Mouse (Mus musculus) small intestine, adult 2 months (tissue): ENCODE measurements around the gene Pi4k2b. TPM values are rescaled to one million over a fixed set of nuclear protein-coding genes. Genes with fewer than 3 reads are reported as not detected.

Source experiments
- H3K27ac ChIP-seq: fragments of 200-500 bp; 2 replicates; pipeline ENCODE4 v1.5.1; 2012; ENCODE audit warnings: low read depth, low read length, control low read depth, inconsistent platforms; ENCODE audit not compliant: insufficient read depth
- H3K27me3 ChIP-seq: fragments of 200-500 bp; 2 replicates; pipeline ENCODE4 v1.6.1; 2012; ENCODE audit warnings: mild to moderate bottlenecking, moderate library complexity, low read length, inconsistent platforms; ENCODE audit not compliant: control insufficient read depth, insufficient read depth
- H3K36me3 ChIP-seq: fragments of 200-500 bp; 2 replicates; pipeline ENCODE4 v1.6.1; 2012; ENCODE audit warnings: mild to moderate bottlenecking, low read length, control low read depth, inconsistent platforms; ENCODE audit not compliant: control insufficient read depth, insufficient read depth
- H3K4me1 ChIP-seq: fragments of 200-500 bp; 2 replicates; pipeline ENCODE4 v1.6.1; 2012; ENCODE audit warnings: low read length, inconsistent platforms, mixed read lengths; ENCODE audit not compliant: control insufficient read depth, insufficient read depth, insufficient read length
- H3K4me3 ChIP-seq: fragments of 200-500 bp; 2 replicates; pipeline ENCODE4 v1.5.1; 2012; ENCODE audit warnings: low read depth, mild to moderate bottlenecking, control low read depth, inconsistent platforms, low read length, moderate library complexity
- CTCF ChIP-seq: fragments of 200-500 bp; IDR thresholded peaks from 2 replicates; pipeline ENCODE4 v1.5.1; 2012; ENCODE audit warnings: low read depth, mild to moderate bottlenecking, control low read depth, inconsistent platforms, low read length, moderate library complexity, mixed read lengths; ENCODE audit not compliant: insufficient replicate concordance, insufficient read length; ENCODE audit errors: extremely low read depth
- POLR2A ChIP-seq: fragments of 200-500 bp; IDR thresholded peaks from 2 replicates; pipeline ENCODE4 v1.6.1; 2012; ENCODE audit warnings: low read depth, mild to moderate bottlenecking, control low read depth, inconsistent platforms, low read length, moderate library complexity
- WGBS: fragments of 180-500 bp; shearing (Covaris S2); methylation state at CpG from one replicate; pipeline ENCODE4 v1.1.7; 2018; 5-methylcytosine and 5-hydroxymethylcytosine counted together
- polyA plus RNA-seq: library from polyadenylated mRNA; depleted of rRNA; stranded (reverse); fragments of >200 nt; gene quantifications from 2 replicates; pipeline ENCODE4 v1.2.3, GENCODE M21; 2012; rRNA removed

The Pi4k2b gene
- polyA plus RNA-seq, 1 experiment, result 149 TPM

- no peak overlapping the region for H3K4me3 ChIP-seq
- H3K4me1 ChIP-seq, result no peaks in the 10 kb centered on the region; the same call in 1 of the 2 replicates
- peaks cover 17% of the 10 kb centered on the region for H3K36me3 ChIP-seq
- no peaks in the 10 kb centered on the region for H3K27me3 ChIP-seq
- WGBS, result 86% methylated on average over 8 of the region's 8 CpGs
- no peak overlapping the region for H3K27ac ChIP-seq
- TF ChIP-seq CTCF (no peak), POLR2A (no peak)
Observed at GRCm38 (mm10) chr5:52806349-52806748, 65.0 kb downstream of the Pi4k2b start.

GRCm38 (mm10) chr5:52807030-52807429, 65.7 kb downstream of the Pi4k2b start:
- Histone ChIP-seq H3K27ac (no peak overlapping the region), H3K4me1 (no peaks in the 10 kb centered on the region; the same call in 1 of the 2 replicates), H3K4me3 (no peak overlapping the region), H3K36me3 (peaks cover 16% of the 10 kb centered on the region), H3K27me3 (no peaks in the 10 kb centered on the region)
- 86% methylated on average over 7 of the region's 7 CpGs for WGBS
- TF ChIP-seq POLR2A (no peak), CTCF (no peak)

- H3K27ac ChIP-seq, result no peak overlapping the region
- peaks cover 3% of the 10 kb centered on the region; the same call in 1 of the 2 replicates for H3K4me1 ChIP-seq
- H3K4me3 ChIP-seq, result no peak overlapping the region
- no peaks in the 10 kb centered on the region for H3K27me3 ChIP-seq
- 82% methylated on average over 6 of the region's 6 CpGs for WGBS
- peaks cover 23% of the 10 kb centered on the region for H3K36me3 ChIP-seq
- TF ChIP-seq CTCF (no peak), POLR2A (no peak)
Observed at GRCm38 (mm10) chr5:52810446-52810845, 69.1 kb downstream of the Pi4k2b start.

- no peak for TF ChIP-seq CTCF
- TF ChIP-seq POLR2A, result no peak
- WGBS, result 41% methylated on average over 14 of the region's 14 CpGs
- Histone ChIP-seq H3K4me3 (no peak overlapping the region), H3K36me3 (peaks cover 27% of the 10 kb centered on the region), H3K4me1 (peaks cover 3% of the 10 kb centered on the region; the same call in 1 of the 2 replicates), H3K27ac (no peak overlapping the region), H3K27me3 (no peaks in the 10 kb centered on the region)
Observed at GRCm38 (mm10) chr5:52811056-52811455, 69.7 kb downstream of the Pi4k2b start.

GRCm38 (mm10) chr5:52812456-52812855, 71.1 kb downstream of the Pi4k2b start:
- H3K4me3 ChIP-seq, result no peak overlapping the region
- peaks cover 3% of the 10 kb centered on the region; the same call in 1 of the 2 replicates for H3K4me1 ChIP-seq
- no peaks in the 10 kb centered on the region for H3K27me3 ChIP-seq
- WGBS, result 97% methylated on average over 10 of the region's 10 CpGs
- TF ChIP-seq POLR2A (no peak), CTCF (no peak)
- H3K27ac ChIP-seq, result no peak overlapping the region
- peaks cover 25% of the 10 kb centered on the region for H3K36me3 ChIP-seq

GRCm38 (mm10) chr5:52813312-52813711, 71.9 kb downstream of the Pi4k2b start:
- peaks cover 21% of the 10 kb centered on the region for H3K36me3 ChIP-seq
- peaks cover 3% of the 10 kb centered on the region; the same call in 1 of the 2 replicates for H3K4me1 ChIP-seq
- no peaks in the 10 kb centered on the region for H3K27me3 ChIP-seq
- no peak overlapping the region for H3K4me3 ChIP-seq
- no peak for TF ChIP-seq CTCF
- TF ChIP-seq POLR2A, result no peak
- WGBS, result 51% methylated on average over 7 of the region's 7 CpGs
- no peak overlapping the region for H3K27ac ChIP-seq

- 92% methylated on average over 7 of the region's 7 CpGs for WGBS
- Histone ChIP-seq H3K27ac (no peak overlapping the region), H3K27me3 (no peaks in the 10 kb centered on the region), H3K36me3 (peaks cover 27% of the 10 kb centered on the region), H3K4me3 (no peak overlapping the region), H3K4me1 (peaks cover 2% of the 10 kb centered on the region; the same call in 1 of the 2 replicates)
- no peak for TF ChIP-seq CTCF
- TF ChIP-seq POLR2A, result no peak
Observed at GRCm38 (mm10) chr5:52818676-52819075, 77.3 kb downstream of the Pi4k2b start.

Other genes with a start within 250 kb of the Pi4k2b start
- 0.47 and 0.86 TPM in 2 replicates for gene Lgi2, start 175.1 kb upstream of the Pi4k2b start, polyA plus RNA-seq
- gene Sepsecs, start 71.9 kb upstream of the Pi4k2b start, polyA plus RNA-seq, result 1.9 and 4.1 TPM in 2 replicates
- 2.0 and 3.4 TPM in 2 replicates for gene Zcchc4, start 33.8 kb downstream of the Pi4k2b start, polyA plus RNA-seq
- 1.5 and 4.6 TPM in 2 replicates for gene Anapc4, start 92.4 kb downstream of the Pi4k2b start, polyA plus RNA-seq